In the genomic region with DNA sequence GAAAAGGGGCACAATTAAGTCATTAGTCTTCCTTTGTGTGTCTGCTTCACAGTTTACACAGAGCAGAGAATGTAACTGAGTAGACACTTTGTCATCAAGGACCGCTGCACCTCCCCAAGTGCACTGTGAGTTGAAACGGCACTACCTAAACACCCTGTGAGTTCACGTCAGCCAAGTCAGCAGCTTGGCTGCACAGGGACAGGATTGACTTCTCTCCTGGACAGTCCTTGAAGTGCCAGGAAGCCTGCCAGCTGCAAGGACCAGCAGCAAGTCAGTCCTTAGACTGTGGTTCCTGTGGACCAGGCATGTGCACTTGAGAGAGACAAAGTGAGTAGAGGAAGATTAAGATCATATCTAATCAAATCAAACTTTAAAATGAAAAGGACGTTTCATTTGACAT, we compare ENCODE assay signal across 10 mouse cellular contexts.
DNase-seq lines count a peak whose midpoint lies in the region; ATAC-seq lines count a peak whose summit lies in the region.
"Had no signal": no experiment of that assay in that cellular context is flagged by ENCODE, and none has a peak within 500 bp of the region (broad histone marks: within the 10 kb centered on the region; RNA-seq: fewer than 3 reads in every experiment).

No protein-coding gene starts in this region.

- peak; percentile 34 for DNase-seq in embryo, embryonic 10 days (ENCODE audit: low spot score)
- no peak for DNase-seq in embryo, embryonic 9.5 days (ENCODE audit: extremely low spot score)
- DNase-seq in lung, postnatal 36 days: peak; percentile 15
- no peak for DNase-seq in lung, postnatal 25 days (ENCODE audit: low spot score)
- peak; percentile 24 for DNase-seq in embryo, embryonic 11 days
- no peak for DNase-seq in heart, adult 8-10 months (ENCODE audit: low spot score)
- DNase-seq: cerebellum, adult 9-11 months; lung, embryonic 14.5 days; thymus, adult 18-20 months had no signal

- ATAC-seq in megakaryocyte-erythroid progenitor cell, adult 5-6 weeks (replicated peaks; ENCODE audit: low FRiP score, low TSS enrichment, poor library complexity, severe bottlenecking): no peak

Comparison
In these comparisons a context has a peak if more than half of its experiments do, and no peak if none do; other contexts are left out.
1. DNase-seq: peak in embryo, embryonic 10 days (single experiment), lung, postnatal 36 days (single experiment) and embryo, embryonic 11 days (single experiment); none in embryo, embryonic 9.5 days (single experiment), lung, postnatal 25 days (single experiment) and heart, adult 8-10 months (single experiment).